Mouse (Mus musculus): ENCODE results near the gene L3mbtl3.
A peak's percentile ranks its signal among the peaks of the same experiment; 100 is the strongest.

L3mbtl3 gene

GRCm38 (mm10) chr10:26375790-26376545, at the start of gene L3mbtl3:
TSS of gene L3mbtl3 (minus strand) at chr10:26375971.
- DNase-seq (ENCODE audit: low read depth, low spot score), result peak; percentile 92

DNA sequence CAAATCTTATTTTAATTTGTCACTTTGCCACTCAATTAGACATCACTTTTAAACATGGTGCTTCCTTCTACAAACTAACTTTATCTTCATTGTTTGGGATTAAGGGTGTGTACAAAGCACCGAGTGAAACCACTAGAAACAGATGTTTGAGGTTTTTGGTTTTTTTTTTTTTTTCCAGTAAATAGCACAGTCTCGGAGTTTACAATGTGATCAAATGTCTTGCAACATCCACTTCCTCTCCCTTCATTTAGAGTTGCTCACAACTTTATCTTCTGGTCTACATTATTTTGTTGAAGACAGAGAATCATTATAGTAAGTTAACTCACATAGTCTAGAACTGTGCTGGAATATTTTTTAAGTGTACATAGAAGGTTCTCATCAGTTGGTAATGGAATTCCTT, 45.4 kb upstream of the L3mbtl3 start:
- no peak for DNase-seq (ENCODE audit: low read depth, low spot score)

DNA sequence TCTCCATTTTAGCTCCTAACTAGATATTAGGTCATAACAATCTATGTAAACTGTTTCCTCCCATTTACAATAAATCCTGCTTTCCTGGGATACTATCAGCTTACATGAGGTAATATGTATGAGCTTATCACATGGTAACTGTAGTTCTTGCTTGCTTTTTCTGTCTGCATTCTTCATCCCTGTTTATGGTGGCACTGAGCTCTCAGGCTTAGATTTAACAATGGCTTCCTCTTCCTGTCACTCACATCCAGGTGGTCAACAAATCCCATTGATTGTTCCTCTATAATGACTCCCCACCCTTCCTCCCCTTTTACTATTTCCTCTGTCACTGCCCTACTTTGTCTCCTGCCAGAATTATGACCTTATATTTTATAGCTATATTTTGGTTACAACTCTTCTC, 12.9 kb upstream of the L3mbtl3 start:
- no peak for DNase-seq (ENCODE audit: low read depth, low spot score)

GRCm38 (mm10) chr10:26377332-26377602, 1.5 kb upstream of the L3mbtl3 start:
- DNase-seq (ENCODE audit: low read depth, low spot score), result no peak

- peak; percentile 8 for DNase-seq (ENCODE audit: low read depth, low spot score)
These were observed 968 bp upstream of the L3mbtl3 start for GRCm38 (mm10) chr10:26376546-26377331.

DNA sequence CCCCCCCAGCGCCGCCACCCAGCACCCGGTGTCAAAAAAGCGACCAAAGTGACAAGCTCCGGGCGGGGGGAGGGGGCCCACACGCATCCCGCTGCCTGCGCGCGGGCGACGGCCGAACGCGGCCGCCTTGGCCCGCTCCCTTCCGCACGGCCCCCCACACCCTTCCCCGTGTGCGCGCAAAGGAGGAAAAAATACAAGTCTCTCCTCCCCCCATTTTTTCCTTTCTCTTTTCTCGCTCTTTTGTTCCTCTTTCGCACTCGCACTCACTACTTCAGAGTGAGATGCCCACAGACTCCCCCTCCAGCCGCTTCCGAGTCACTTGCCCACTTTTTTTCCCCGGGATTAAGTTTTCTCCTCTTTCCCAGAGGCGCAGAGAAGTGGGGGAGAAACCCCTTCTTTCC, 420 bp downstream of the L3mbtl3 start:
- DNase-seq (ENCODE audit: low read depth, low spot score), result peak; percentile 22

- DNase-seq (ENCODE audit: low read depth, low spot score), result peak; percentile 79
These were observed 1.1 kb downstream of the L3mbtl3 start for GRCm38 (mm10) chr10:26374436-26375311.

- DNase-seq (ENCODE audit: low read depth, low spot score), result peak; percentile 48
These were observed 1.8 kb downstream of the L3mbtl3 start for GRCm38 (mm10) chr10:26373951-26374435.

DNA sequence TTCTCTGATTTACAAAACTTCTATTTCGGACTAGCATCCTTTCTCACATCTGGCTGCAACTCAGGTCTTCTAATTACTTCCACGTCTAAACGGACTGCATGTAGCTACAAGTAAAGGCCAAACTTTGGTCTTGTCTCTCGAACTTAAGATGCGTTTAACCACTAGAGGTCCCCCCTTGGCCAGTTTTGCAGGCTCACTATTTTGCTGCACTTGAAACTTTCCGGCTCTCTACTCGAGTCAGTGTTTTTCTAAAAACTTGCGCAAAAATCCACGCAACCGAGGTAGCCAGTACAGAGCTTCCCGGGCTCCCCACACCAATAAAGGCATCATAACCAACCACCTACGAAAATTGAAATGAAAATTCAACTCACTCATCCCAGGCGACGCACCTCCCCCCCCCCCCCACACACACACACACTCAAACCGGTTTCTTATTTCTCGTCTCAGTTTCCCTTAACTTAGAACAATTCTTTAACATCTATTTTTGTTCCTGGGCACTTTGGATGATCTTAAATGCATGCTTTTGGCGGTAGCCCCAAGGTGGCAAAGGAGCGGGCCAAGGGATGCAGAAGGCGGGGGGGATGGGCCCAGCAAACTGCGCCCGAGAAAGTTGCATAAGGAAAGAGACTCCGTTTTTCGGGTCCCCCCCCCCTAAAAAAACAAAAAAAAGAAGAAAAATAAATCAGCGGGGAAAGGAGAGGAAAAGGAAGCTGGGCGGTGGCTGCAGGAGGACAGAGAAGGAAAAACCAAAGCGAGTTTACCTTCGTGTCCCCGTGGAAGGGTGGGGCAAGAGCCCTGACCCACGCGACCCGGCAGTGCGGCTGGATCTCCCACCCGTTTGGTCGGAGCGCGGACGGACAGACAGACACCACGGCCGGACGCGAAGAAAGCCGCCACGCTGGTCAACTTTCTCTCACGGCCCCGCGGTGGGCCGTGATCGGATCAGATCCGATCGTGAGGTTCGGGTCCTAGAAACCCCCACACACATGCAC, 2.5 kb downstream of the L3mbtl3 start:
- peak; percentile 95 for DNase-seq (ENCODE audit: low read depth, low spot score)

DNA sequence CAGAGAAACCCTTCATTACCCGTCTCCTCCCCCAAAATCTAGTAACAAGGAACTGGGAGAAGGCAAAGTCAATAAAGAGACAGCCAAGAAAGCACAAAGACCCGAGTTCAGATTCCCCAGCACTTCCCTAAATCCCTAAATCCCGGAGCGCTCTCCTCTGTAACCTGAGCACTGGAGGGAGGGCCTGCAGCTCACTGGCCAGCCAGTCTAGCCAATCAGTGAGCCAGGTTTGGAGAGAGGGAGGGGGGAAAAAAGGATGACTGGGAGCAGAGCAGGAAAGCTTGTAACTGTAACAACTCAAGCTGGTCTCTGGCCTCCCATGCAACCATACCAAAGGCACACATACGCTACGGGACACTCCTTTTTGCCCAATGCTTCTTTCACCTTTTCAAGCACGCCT, 4.4 kb downstream of the L3mbtl3 start:
- DNase-seq (ENCODE audit: low read depth, low spot score), result peak; percentile 8

DNA sequence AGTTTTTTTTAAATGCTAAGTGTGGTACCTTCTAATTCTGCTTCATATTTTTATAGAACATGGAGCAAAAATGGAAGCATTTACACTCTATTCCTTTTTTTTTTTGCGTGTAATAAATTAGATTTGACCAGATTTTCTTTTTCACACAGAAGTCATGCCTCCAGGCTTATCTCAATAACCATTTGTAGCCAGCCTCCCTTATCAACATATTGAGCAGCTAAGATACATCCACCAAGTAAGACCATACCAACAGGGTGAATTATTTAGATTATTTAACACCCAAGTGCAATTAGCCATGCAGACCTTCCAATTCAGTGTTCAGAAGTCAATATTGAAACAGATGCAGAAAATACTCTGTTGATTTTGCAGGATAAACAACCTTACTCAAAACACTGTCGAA, 10.8 kb downstream of the L3mbtl3 start:
- no peak for DNase-seq (ENCODE audit: low read depth, low spot score)

DNA sequence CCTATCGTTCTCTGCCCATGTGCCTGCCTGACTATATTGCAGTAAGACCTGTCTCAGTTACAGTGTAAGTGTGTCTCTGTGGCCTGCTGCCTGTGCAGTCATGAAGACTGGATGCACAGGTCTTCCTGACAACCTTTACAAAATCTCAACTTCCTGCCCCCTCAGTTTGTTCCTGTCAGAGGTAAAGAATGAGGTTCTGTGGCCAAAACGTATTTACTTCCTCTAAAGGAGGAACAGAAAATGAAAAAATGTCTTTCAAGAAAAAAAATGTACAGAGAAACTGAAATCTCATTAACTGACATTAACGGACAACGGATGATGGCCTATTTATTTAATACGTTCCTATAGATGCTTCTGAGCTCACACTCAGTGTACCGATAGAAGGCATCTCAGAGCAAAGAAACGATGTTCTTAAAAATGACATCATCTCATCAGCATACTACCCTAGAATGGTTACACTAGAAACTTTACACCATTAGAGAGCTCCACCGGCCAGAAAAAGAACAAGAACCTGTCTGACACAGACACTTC, 11.4 kb downstream of the L3mbtl3 start:
- DNase-seq (ENCODE audit: low read depth, low spot score), result no peak

DNA sequence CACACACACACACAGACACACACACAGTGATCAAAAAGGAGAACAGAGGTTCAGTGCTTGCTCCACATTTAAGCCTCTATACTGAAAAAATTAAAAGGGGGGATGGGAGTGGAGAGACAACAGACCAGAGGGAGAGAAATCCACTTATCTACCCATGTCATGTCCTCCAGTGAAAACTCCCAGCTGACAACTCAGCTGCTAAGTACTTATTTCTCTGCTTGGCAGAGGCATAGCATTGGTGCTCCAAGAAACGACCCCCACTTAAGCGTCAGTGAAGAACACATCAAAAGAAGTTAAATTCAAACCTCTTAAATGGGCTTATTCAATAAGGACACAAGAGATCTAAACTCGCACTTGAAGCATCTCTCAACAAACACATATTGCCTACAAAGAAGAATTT, 12.2 kb downstream of the L3mbtl3 start:
- DNase-seq (ENCODE audit: low read depth, low spot score), result no peak

DNA sequence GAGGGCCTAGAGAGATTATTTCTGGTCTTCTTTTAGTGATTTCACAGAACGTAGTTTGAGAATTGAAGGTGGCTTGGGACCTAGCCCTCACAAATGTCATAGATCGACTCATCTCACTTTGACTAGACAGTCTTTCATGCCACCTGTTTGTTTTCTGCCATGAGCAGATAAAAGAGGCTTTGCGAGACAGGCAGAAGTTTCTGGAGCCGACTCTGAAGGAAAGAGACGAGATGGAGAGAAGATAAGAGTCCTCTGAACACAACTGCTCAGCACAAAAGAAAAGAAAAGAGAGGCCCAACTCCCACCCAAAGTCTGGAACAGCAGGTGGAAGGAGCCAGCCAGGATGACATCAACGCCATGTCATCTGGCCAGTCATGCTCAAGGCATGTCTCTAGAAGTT, 17.0 kb downstream of the L3mbtl3 start:
- DNase-seq (ENCODE audit: low read depth, low spot score), result no peak

DNA sequence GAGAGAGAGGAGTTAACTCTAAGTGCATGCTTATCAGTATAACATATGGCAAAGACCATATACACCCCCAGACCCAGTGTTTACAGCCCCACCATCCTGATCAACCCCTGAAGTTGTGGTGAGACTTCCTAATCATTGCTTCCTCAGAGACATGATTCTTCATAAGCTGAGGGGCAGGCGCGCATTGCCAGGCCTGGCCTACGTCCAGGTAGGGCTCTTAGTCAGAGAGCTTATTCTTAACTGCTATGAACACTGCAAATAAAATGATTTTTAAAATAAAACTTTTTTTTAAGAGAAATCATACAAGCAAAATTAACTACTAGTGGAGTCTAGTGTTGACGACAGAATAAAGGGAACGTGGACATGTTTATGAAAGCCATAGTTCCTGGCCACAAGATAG, 17.5 kb downstream of the L3mbtl3 start:
- peak; percentile 35 for DNase-seq (ENCODE audit: low read depth, low spot score)

DNA sequence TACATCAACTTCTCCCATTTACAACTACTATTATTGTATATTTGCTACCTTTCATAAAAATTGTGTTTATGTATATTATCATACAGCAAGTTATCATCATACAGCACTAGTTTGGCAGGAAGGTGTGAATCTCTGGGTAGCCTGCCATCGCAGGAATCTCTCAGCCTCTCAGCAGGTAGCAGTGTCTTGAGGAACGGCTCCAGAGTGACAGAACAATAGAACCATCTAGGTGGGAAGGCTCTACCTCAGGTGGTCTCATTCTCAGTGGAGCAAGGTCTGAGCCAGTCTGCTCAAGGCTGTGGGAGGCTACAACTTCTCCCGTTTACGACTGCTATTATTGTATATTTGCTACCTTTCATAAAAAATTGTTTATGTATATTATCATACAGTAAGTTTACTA, 22.0 kb downstream of the L3mbtl3 start:
- no peak for DNase-seq (ENCODE audit: low read depth, low spot score)

DNA sequence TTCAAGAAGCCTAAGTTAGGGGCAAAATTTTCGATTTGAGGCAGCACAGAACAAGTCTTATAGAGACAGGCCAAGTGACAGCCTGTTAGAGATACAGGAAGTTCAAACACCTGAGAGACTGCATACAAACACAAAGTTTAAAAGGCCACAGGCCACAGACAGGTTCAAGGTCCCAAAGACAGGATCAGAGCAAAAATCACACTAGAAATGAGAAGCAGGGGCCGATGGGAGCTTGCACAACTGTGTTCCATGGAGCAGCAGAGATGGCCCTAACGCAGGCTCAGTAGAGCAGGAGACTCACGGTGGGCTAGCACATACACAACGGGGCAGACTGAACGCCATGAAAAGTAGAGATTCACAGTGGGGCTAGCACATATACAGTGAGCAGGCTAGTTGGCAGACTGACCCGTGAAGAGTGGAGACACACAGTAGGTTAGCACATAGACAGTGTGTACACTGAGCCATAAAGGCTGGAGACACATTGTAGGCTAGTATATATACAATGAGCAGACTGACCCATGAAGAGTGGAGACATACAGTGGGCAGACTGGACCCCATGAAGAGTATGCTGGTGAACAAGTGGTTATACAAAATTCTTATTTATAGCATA, 24.5 kb downstream of the L3mbtl3 start:
- no peak for DNase-seq (ENCODE audit: low read depth, low spot score)

- no peak for DNase-seq (ENCODE audit: low read depth, low spot score)
These were observed 25.6 kb downstream of the L3mbtl3 start for GRCm38 (mm10) chr10:26350153-26350552.

- DNase-seq (ENCODE audit: low read depth, low spot score), result no peak
These were observed 28.2 kb downstream of the L3mbtl3 start for GRCm38 (mm10) chr10:26347614-26348013.

DNA sequence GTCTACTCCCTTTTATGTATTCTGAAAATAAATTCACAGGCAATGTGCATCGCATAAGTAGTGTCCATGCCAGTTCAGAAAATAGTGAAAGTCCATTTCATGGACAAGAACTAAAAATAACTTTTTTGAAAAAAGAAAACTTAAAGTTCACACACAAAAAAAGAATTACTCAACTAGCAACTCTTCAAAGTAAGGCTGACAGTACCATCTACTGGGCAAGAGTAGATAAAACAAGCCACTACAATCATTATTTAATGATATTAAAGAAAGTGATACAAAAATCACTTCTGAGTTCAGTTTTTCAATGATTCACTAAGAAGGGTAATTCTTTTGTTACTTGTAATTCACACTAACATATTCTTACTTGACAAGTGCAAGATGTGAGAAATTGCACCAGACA, 29.9 kb downstream of the L3mbtl3 start:
- DNase-seq (ENCODE audit: low read depth, low spot score), result peak; percentile 16

All from brain, adult 2 months (tissue).